Mouse (Mus musculus): Measurements from ENCODE around the gene Fgd6.

Gene Fgd6

GRCm38 (mm10) chr10:94035658-94036374 is at the start of gene Fgd6, which contains the start of gene Vezt:
Gene Fgd6 (plus strand): TSS chr10:94036001.
Gene Vezt (minus strand): TSS chr10:94035817.
- DNase-seq (ENCODE audit: extremely low spot score, low spot score) = peak; percentile 98

- DNase-seq (ENCODE audit: extremely low spot score, low spot score) = no peak
Observed at GRCm38 (mm10) chr10:93994136-93994535, 41.7 kb upstream of the Fgd6 start.

- no peak for DNase-seq (ENCODE audit: extremely low spot score, low spot score)
Observed at GRCm38 (mm10) chr10:93995100-93995499, 40.7 kb upstream of the Fgd6 start.

GRCm38 (mm10) chr10:93999357-93999756 is 36.4 kb upstream of the Fgd6 start:
- DNase-seq (ENCODE audit: extremely low spot score, low spot score) = no peak

- DNase-seq (ENCODE audit: extremely low spot score, low spot score) = no peak
Observed at GRCm38 (mm10) chr10:94000223-94000622, 35.6 kb upstream of the Fgd6 start.

- DNase-seq (ENCODE audit: extremely low spot score, low spot score) = no peak
Observed at GRCm38 (mm10) chr10:94008356-94008755, 27.4 kb upstream of the Fgd6 start.

- DNase-seq (ENCODE audit: extremely low spot score, low spot score) = no peak
Observed at GRCm38 (mm10) chr10:94009991-94010679, 25.7 kb upstream of the Fgd6 start.

GRCm38 (mm10) chr10:94011024-94011423 is 24.8 kb upstream of the Fgd6 start:
- DNase-seq (ENCODE audit: extremely low spot score, low spot score) = no peak

GRCm38 (mm10) chr10:94013196-94013595 is 22.6 kb upstream of the Fgd6 start:
- peak; percentile 23 for DNase-seq (ENCODE audit: extremely low spot score, low spot score)

- DNase-seq (ENCODE audit: extremely low spot score, low spot score) = no peak
Observed at GRCm38 (mm10) chr10:94014200-94014599, 21.6 kb upstream of the Fgd6 start.

GRCm38 (mm10) chr10:94017455-94017854 is 18.3 kb upstream of the Fgd6 start:
- no peak for DNase-seq (ENCODE audit: extremely low spot score, low spot score)

- DNase-seq (ENCODE audit: extremely low spot score, low spot score) = no peak
Observed at GRCm38 (mm10) chr10:94020587-94020986, 15.2 kb upstream of the Fgd6 start.

GRCm38 (mm10) chr10:94021059-94021458 is 14.7 kb upstream of the Fgd6 start:
- no peak for DNase-seq (ENCODE audit: extremely low spot score, low spot score)

- DNase-seq (ENCODE audit: extremely low spot score, low spot score) = no peak
Observed at GRCm38 (mm10) chr10:94025079-94025478, 10.7 kb upstream of the Fgd6 start.

- DNase-seq (ENCODE audit: extremely low spot score, low spot score) = no peak
Observed at GRCm38 (mm10) chr10:94028493-94028892, 7.3 kb upstream of the Fgd6 start.

- DNase-seq (ENCODE audit: extremely low spot score, low spot score) = no peak
Observed at GRCm38 (mm10) chr10:94031164-94031563, 4.6 kb upstream of the Fgd6 start.

GRCm38 (mm10) chr10:94034876-94035657 is 734 bp upstream of the Fgd6 start:
- DNase-seq (ENCODE audit: extremely low spot score, low spot score) = no peak

- no peak for DNase-seq (ENCODE audit: extremely low spot score, low spot score)
Observed at GRCm38 (mm10) chr10:94036375-94036758, 566 bp downstream of the Fgd6 start.

- no peak for DNase-seq (ENCODE audit: extremely low spot score, low spot score)
Observed at GRCm38 (mm10) chr10:94037196-94037595, 1.4 kb downstream of the Fgd6 start.

- no peak for DNase-seq (ENCODE audit: extremely low spot score, low spot score)
Observed at GRCm38 (mm10) chr10:94037596-94037995, 1.8 kb downstream of the Fgd6 start.

GRCm38 (mm10) chr10:94038366-94039260 is 2.8 kb downstream of the Fgd6 start:
- no peak for DNase-seq (ENCODE audit: extremely low spot score, low spot score)

Measured in neural tube, embryonic 10.5 days (tissue).